In genomic region chr7:45401521-45402085, GRCm38 (mm10) we compare ENCODE assay signal across 29 mouse cellular contexts. TPM values are rescaled to one million over a fixed set of nuclear protein-coding genes. Genes with fewer than 3 reads are reported as not detected.
"Had no signal": no experiment of that assay in that cellular context is flagged by ENCODE, and none has a peak within 500 bp of the region (broad histone marks: within the 10 kb centered on the region; RNA-seq: fewer than 3 reads in every experiment).

No protein-coding gene starts in this region.

- H3K4me3 ChIP-seq: layer of hippocampus, adult 2 months; liver, embryonic 13.5 days had no signal

- H3K36me3 ChIP-seq: liver, embryonic 13.5 days had no signal

- H3K9me3 ChIP-seq: liver, embryonic 13.5 days had no signal

- H3K9ac ChIP-seq: liver, embryonic 13.5 days had no signal

- H3K27ac ChIP-seq: kidney, postnatal 0 days; layer of hippocampus, adult 2 months; liver, embryonic 13.5 days had no signal

- DNase-seq: kidney, adult 8-10 months; kidney, postnatal 25 days; layer of hippocampus, adult 9-11 months; liver, embryonic 13.5 days; lung, adult 2 months; lung, postnatal 14 days; midbrain, embryonic 14.5 days; thymus, adult 2 months; thymus, postnatal 14 days; thymus, postnatal 4 days had no signal

- H3K4me2 ChIP-seq: liver, embryonic 13.5 days; midbrain, embryonic 11.5 days had no signal

RNA-seq across cellular contexts. Expression of gene Kcna7, which starts 3.9 kb away (rescaled TPM):
- total RNA-seq: layer of hippocampus, adult 2 months; layer of hippocampus, postnatal 25 days; left cerebral cortex, adult 18-20 months; left cerebral cortex, postnatal 25 days; megakaryocyte progenitor cell, adult 5-6 weeks; megakaryocyte-erythroid progenitor cell, adult 5-6 weeks; midbrain, postnatal 0 days; neutrophil, adult 5-6 weeks had no signal
- polyA plus RNA-seq: limb, embryonic 11.5 days; liver, adult 2 months; liver, embryonic 13.5 days; liver, embryonic 16.5 days; lung, embryonic 16.5 days; midbrain, embryonic 11.5 days; midbrain, embryonic 14.5 days; small intestine, adult 2 months had no signal

RNA-seq across cellular contexts. Expression of gene Ntf5, which starts 11.9 kb away (rescaled TPM):
- total RNA-seq: layer of hippocampus, adult 2 months; liver, adult 2 months; megakaryocyte-erythroid progenitor cell, adult 5-6 weeks; midbrain, postnatal 0 days; neutrophil, adult 5-6 weeks had no signal
- polyA plus RNA-seq: liver, adult 2 months; midbrain, embryonic 14.5 days; midbrain, postnatal 0 days had no signal

RNA-seq across cellular contexts. Expression of gene Lhb, which starts 19.0 kb away (rescaled TPM):
- total RNA-seq: layer of hippocampus, adult 2 months; left cerebral cortex, adult 18-20 months; left cerebral cortex, postnatal 25 days; liver, adult 2 months; megakaryocyte progenitor cell, adult 5-6 weeks; megakaryocyte-erythroid progenitor cell, adult 5-6 weeks; midbrain, postnatal 0 days; neutrophil, adult 5-6 weeks had no signal
- polyA plus RNA-seq: kidney, postnatal 0 days; large intestine, adult 2 months; limb, embryonic 11.5 days; liver, adult 2 months; liver, embryonic 13.5 days; liver, embryonic 16.5 days; midbrain, embryonic 11.5 days; neural tube, embryonic 11.5 days; small intestine, adult 2 months; spleen, adult 2 months; stomach, embryonic 16.5 days had no signal

RNA-seq across cellular contexts. Expression of gene Lin7b, which starts 31.2 kb away (rescaled TPM):
- total RNA-seq: liver, adult 2 months; megakaryocyte progenitor cell, adult 5-6 weeks had no signal
- polyA plus RNA-seq: liver, adult 2 months; liver, embryonic 13.5 days; liver, embryonic 16.5 days had no signal
